Mouse (Mus musculus) T-helper 2 cell (primary cell): ENCODE measurements around the gene Hoxa6.

Experiments used
- in situ Hi-C: fragments of 300-600 bp; cut with MboI, MseI; formaldehyde crosslinking; loops from one replicate; pipeline ENCODE4 v1.15.1; 2025; ENCODE audit warnings: high pct_unique_total_duplicates

Gene Hoxa6

GRCm38 (mm10) chr6:52241001-52241621 lies 32.6 kb upstream of the Hoxa6 start:
- in situ Hi-C loops, result no loop called here

DNA sequence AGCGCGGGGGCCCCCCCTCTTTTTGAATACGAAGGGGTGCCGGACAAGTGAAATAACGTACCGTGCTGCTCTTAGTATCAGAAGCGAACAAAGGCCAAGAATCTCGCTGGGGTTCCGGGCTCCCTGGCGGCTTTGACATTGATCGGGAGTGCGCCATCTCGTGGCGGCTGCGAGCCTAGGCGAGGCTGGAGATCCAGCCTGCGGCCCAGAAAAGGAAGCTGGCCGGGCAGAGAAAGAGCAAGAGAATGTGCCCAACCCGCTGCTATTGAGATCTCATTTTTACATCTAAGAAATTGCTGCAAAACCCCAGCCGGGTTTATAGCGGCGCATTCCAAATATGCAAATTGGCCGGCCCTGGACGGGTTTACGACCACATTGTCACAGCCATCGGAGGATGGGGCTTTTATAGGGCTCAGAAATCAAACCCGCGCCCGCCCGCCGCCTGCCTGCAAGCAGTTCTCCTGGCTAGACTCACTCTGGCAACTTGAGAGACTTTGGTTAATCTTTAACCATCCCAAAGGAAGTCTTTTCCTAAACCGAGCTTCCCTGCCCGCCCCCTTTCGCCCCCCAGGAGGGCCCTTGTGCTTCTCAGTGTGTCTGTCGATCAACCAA lies 32.0 kb upstream of the Hoxa6 start, which contains the start of gene Hoxa10:
TSS of gene Hoxa10 (minus strand) at position 466 of the 612 bp plus-strand sequence.
- in situ Hi-C loops, result no loop called here

GRCm38 (mm10) chr6:52239625-52240388 lies 31.3 kb upstream of the Hoxa6 start:
- in situ Hi-C loops, result loop anchor here (10.0 kb wide), 1 partner anchor 1065 kb away; no protein-coding TSS in a partner anchor

DNA sequence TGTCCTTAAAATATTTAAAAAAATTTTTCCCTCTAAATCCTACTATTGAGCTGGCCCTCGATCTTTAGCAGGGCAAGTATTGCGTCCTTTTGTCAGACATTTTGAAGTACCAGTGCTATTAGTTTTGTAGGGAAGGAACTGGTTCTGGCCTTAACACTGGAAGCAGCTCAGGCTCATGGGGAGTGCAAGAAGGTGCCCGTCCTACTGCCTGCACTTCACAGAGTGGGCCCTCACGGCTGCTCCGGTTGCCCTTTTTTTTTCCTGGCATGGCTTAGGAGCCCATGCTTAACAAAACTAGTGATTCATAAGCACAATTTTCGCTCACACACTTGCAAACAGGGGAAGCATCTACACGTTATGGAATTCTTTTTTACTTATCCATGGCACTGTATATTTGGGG lies 30.5 kb upstream of the Hoxa6 start:
- in situ Hi-C loops, result loop anchor here (10.0 kb wide), 1 partner anchor 1064 kb away; no protein-coding TSS in a partner anchor

DNA sequence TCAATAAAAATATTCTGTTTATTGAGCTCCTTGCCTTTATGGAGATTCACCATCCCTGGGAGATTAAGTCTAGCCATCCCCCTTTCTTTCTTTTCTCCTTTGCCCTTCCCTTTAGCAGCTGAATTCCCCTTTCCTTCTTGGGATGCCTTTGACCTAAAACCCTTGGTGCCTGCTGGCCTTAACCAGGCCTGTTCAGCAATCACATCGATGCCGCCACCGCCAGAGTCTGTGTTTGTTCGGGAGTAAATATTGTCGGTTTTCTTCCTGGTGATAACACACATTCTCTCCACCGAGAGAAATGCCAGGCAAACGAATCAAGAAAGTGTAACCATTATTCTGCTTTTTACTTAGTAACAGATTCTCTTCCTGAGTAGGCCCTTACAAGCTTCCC lies 29.6 kb upstream of the Hoxa6 start:
- in situ Hi-C loops, result loop anchor here (10.0 kb wide), 1 partner anchor 1063 kb away; no protein-coding TSS in a partner anchor

GRCm38 (mm10) chr6:52237346-52238154 lies 29.0 kb upstream of the Hoxa6 start:
- in situ Hi-C loops, result loop anchor here (10.0 kb wide), 1 partner anchor 1063 kb away; no protein-coding TSS in a partner anchor

GRCm38 (mm10) chr6:52236806-52237205 lies 28.3 kb upstream of the Hoxa6 start:
- in situ Hi-C loops, result loop anchor here (10.0 kb wide), 1 partner anchor 1062 kb away; no protein-coding TSS in a partner anchor

DNA sequence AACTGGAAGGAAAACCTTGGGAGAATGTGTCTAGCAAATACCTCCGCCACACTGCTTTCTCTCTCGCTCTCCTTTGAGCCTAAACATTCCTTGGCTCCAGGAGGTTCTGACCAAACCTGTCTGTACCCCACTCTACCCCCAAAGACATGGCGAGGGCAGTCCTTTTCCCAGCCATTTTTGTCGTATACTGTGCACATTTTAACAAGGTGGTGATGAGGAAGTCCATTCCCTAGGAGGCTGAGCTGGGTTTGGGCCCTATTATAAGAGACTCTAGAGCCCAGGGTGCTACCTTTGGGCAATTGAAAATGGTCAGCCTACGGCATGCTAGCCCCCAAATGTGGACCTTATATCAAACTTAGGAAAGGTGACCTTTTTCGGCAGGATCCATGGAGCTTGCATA lies 27.3 kb upstream of the Hoxa6 start:
- in situ Hi-C loops, result loop anchor here (10.0 kb wide), 1 partner anchor 1061 kb away; no protein-coding TSS in a partner anchor

DNA sequence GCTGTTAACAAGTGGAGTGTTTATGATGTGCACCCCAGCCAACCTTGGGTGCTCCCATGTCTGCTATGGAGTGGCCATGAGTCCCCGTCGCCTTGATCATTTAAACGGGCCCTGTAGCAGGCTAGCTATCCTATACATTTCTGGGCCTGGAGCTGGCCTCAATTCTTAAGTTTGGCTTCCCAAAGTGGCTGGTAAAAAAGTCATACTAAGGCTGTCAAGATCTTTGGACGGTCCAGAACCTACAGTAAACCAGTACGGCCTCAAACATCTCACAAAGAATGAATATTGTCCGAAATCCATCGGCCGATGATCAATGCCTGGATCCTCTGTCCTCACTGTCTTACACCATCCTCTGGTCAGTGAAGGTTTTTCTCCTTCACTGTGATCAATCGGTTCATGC lies 26.7 kb upstream of the Hoxa6 start:
- in situ Hi-C loops, result loop anchor here (10.0 kb wide), 1 partner anchor 1060 kb away; no protein-coding TSS in a partner anchor

DNA sequence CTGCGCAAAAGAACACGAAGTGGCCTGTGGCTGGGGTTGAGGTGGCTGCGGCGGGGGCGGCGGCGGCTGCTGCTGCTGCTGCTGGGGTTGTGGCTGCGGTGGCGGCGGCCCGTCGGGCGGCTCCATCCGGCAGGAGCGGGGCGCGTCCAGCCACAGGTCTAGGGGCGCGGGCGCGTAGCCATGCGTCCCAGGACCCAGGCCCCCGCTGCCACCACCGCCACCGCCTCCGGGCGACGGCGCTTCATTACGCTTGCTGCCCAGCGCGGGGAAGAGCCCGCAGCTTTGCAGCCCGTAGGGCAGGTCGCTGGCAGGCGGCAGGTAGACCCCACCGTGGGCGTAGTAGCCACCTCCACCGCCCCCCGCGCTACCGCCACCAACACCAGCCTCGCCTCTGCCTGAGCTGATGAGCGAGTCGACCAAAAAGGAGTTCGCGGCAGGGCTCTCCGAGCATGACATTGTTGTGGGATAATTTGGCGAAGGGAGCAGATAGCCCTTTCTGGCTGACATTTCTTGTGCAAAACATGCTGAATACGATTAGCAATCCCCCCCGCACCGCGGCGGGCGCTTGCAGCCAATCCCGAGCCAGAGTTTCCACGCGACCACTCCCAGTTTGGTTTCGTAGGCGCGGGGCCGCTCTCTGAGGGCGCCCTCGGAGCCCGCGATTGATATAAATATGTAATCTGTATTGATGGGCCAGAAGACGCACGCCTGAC lies 26.1 kb upstream of the Hoxa6 start:
- in situ Hi-C loops, result loop anchor here (10.0 kb wide), 1 partner anchor 1060 kb away; no protein-coding TSS in a partner anchor

- in situ Hi-C loops, result loop anchor here (10.0 kb wide), 1 partner anchor 1059 kb away; no protein-coding TSS in a partner anchor
Measured at GRCm38 (mm10) chr6:52233546-52234427, 25.3 kb upstream of the Hoxa6 start.

DNA sequence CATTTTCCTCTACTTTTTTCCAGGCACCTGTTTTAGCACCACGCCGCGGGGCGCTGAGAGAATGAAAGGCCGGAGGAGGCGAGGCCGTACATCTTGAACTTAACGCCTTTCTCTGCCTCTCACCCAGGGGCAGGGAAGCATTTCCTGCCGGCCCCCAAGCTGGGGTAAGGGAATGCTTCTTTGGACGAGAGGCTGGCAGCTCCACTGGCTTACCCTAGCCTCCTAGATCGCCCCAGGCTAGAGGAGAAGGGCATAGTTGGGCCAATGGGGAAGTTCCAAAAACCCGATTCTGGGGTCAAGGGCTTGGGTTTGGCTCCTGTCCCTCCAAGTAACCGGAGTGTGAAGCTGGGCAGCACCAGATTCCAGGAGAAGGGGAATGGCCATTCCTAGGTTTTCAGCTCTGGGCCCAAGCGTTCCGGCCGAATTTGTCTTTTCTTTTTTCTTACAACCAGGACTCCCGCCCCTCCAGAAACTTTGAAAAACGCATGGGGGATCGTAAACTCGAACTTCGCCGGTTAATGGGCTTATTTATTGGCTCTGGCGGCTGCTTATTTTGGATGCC lies 24.5 kb upstream of the Hoxa6 start:
- in situ Hi-C loops, result loop anchor here (10.0 kb wide), 1 partner anchor 1058 kb away; no protein-coding TSS in a partner anchor

DNA sequence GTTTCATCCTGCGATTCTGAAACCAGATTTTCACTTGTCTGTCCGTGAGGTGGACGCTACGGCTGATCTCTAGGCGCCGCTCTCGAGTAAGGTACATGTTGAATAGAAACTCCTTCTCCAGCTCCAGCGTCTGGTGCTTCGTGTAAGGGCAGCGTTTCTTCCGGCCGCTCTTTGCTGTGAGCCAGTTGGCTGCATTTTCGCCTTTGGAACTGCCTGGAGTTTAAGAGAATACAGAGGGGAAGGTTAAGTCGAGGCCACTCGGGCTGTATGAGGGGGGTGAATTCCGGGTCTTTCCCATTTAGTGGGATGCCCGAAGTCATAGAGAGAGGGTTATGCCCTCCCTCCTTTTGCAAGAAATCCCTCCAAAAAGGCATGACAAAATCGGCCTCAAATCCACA lies 24.0 kb upstream of the Hoxa6 start:
- in situ Hi-C loops, result loop anchor here (10.0 kb wide), 1 partner anchor 1058 kb away; no protein-coding TSS in a partner anchor

DNA sequence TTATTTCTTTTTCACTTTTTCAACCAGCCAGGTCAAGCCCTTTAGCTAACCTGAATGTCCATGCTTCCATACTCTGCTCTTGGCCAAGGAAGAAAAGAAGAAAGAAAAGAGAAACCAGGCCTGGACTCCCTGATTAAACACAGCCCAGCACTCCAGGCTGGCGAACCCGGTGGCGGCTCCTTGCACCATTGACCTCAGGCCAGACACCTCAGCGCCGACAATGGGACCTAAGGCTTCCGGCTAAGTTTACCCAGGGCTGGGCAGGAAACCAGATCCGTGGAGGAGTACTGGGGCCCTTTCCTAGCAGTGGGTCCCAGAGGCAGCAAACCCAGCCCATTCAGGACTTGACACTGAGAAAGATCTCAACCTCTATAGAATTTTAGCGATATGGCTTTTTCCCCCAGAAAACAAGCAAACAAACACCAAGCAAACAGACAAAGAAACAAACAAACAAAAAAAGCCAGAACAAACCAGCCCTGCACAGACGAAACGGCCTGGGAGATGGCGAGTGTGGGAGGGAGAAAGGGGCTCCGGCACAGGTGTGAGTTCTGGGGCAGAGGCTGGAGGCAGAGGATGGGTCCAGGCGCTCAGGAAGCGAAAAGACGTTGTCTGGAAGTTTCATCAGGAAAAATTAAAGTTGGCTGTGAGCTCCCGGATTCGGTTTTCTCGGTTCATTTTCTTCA lies 23.5 kb upstream of the Hoxa6 start:
- in situ Hi-C loops, result loop anchor here (10.0 kb wide), 1 partner anchor 1057 kb away; no protein-coding TSS in a partner anchor

- in situ Hi-C loops, result loop anchor here (10.0 kb wide), 1 partner anchor 1056 kb away; no protein-coding TSS in a partner anchor
Measured at GRCm38 (mm10) chr6:52230516-52231165, 22.1 kb upstream of the Hoxa6 start, which contains the start of gene Hoxa9. Gene Hoxa9, minus strand, starts transcription at chr6:52231089.

DNA sequence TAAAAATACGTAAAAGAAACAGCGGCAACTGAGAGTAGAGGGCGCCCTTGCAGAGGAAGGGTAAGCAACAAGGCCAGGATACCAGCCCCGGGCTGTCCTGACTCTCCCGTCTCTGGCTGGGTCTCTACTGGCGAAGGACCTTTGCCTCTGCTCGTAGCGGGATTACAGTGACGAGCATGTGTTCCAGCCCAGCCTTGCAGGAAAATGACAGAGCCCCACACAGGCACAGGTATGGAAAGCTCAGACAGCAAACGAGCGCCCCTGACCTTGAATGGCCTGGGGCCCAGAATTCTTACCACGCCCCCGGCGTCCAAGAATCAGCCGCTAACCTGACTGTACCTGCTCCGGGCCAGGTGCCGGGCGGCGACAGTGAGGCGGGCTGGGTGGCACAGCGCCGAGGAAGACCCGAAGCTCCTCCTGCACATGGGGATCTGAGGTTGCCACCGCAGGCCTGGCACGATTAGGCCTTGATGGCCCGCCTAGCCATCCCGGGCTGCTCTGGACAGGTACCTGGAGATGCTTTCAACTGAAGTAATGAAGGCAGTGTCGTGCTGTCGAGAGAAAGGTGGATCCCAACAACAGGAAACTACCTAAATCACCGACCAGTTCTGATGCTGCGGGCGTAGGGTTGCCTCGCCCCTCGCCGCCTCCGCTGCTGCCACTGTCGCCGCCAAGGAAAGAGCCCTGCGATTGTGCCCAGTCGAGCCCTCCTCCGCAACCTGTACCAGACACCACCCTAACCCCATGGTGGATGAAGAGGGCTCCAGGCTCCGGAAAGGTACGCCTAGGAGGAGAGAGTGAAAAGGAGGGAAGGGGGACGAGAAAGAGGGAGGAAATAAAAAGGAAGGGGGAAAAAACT lies 21.3 kb upstream of the Hoxa6 start:
- in situ Hi-C loops, result loop anchor here (10.0 kb wide), 2 partner anchors 365 to 1055 kb away; no protein-coding TSS in a partner anchor
